Mouse (Mus musculus) kidney, postnatal 4 days (tissue): Measurements from ENCODE around the gene Plcb4.

Experiments
- DNase-seq, 2 experiments: peaks; one replicate each; pipeline ENCODE4 v3.0.0; 2021; ENCODE audit warnings: mixed read lengths in 2 of 2

Gene Plcb4

DNA sequence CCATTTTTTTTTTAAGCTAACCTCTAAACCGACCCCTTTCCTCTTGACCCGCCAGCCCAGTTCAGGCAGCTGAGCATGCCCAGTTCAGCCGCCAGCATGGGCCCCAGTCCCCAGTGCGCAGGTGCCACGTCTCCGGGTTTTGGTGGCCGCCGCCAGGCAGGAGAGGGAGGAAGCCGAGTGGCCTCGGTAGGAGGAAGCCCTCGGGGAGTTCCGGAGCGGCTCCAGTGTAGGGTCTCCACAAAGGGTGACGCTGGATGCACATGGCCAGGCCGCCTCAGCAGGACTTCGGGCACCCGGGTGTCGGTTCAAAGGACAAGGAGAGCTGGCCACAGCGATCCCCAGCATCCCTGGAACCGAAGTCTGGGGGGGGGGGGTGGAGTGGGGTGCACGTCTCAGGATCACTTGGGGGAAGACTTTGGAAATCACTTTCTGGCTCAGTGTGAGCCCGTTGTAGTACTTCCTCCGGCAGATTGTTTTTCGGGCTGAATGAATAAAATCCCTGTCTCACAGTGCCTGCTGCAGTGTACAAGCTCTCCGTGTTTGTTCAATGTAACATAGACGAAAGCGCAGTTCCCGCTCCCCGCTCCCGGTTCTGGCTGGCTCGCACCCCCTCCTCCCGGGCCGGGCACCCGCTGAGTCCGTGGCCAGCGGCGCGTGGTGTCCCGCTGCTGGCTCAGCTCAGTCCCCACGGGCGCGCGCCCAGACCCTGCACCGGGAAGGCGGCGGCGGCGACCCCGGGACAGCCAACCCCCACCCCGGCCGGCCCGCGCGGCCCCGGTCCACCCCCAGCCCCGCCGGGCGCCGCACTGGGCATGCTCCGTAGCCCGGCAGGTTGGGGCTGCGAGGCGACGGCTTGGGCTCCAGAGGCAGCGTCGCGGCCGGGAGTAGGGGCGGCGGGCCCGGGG lies at the start of gene Plcb4:
Gene Plcb4, plus strand, starts transcription at position 526 of the 905 bp plus-strand sequence.
- peak; percentile 88 to 93 for DNase-seq

DNA sequence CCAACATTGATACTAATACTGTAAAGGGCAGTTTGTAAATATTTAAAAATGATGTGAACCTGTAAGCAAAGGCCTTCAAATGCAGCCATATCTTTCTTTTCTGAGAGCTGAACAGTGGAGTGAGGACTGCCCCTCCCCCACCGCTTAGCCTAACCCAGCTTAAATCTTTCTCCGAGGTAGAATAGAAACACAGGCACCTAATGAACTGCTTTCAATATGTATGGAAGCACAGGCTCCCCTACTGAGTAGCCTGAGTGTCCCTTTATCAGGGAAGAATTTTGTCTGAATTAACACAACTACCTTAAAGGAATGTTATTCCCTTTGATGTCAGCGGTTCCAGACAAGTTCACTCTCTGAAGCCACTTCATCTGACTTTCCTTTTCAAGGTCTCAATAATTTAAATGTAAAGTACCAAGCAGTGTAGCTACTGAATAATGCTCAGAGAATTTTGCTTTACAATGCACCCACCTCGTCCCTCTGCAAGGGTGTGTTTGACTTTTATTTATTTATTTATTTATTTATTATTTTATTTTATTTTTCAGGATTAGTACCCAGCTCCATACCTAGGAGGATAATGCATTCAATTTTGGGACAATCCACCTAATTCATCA lies 44.1 kb upstream of the Plcb4 start:
- DNase-seq: peak in 1 of 2 experiments; percentile 2

- no peak for DNase-seq
Measured at GRCm38 (mm10) chr2:135616090-135616489, 42.7 kb upstream of the Plcb4 start.

DNA sequence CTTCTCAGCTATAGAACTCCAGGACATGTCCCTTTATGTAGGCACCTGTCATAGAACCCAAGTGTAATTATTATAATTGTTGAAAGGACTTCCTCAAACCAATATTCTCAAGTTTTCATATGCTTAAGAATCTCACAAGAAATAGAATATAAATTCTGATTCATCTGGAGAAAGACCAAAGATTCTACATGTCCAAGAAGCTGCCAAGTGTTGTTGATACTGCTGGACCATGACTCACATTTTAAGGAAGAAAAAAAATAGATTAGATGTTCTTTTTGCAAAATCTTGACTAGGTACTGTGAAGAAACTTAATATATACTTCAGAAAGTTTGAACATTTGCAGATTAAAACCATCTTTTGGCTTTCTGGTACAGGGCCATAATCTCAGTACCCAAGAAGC lies 40.3 kb upstream of the Plcb4 start:
- no peak for DNase-seq

DNA sequence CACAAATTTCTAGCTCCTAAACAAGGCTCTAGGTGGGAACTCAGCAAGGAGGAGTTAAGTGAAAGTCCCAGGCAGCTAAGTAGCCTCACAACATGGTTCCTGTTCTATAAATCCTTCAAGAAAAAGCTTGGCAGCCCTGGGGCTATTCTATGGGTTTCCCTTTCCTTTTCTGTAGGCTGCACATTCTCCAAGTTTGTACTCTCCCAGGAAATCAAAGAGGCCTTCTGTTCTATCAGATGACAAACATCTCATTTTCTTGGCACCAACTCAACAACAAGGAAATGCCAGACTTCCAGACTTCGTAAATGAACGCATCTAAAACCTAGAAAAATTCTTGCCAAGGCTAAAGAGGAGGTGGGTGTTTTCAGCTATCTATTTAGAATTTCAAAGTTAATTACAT lies 38.9 kb upstream of the Plcb4 start:
- no peak for DNase-seq

- no peak for DNase-seq
Measured at GRCm38 (mm10) chr2:135627821-135628220, 31.0 kb upstream of the Plcb4 start.

- DNase-seq: no peak
Measured at GRCm38 (mm10) chr2:135637227-135637626, 21.6 kb upstream of the Plcb4 start.

DNA sequence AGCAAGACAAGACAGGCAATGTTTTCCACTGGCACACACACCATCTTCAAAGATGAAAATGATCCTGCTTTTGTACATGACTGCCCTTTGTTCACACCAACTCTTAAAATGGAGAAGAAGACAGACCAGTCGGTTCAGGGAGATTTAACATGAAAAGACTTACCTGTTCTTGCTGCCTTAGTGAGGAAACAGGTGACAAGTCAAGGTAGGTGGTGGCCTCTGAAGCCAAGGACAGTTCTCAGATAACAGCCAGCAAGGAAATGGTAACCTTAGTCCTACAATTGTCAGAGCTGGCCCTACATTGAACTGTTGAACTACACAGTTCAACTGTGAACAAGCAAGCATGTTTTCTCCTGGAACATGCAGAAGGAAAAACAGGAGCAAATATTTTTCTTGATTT lies 17.8 kb upstream of the Plcb4 start:
- no peak for DNase-seq

- DNase-seq: no peak
Measured at GRCm38 (mm10) chr2:135641636-135642035, 17.2 kb upstream of the Plcb4 start.

DNA sequence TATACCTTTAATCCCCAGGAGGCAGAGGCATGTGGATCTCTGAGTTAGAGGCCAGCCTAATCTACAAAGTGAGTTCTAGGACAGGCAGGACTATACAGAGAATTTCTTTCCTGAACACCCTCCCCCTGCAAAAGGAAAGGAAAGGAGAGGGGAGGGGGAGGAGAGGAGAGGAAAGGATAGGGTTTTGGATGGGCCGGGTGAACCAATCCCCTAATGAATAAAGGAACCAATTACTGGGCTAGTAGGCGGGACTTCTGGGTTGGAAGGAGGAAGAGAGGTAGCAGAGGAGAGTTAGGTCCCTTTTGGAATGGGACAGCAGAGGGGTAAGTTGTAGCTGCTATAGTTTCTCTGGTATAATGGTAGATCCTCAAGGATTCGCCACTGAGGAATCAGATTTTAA lies 12.6 kb upstream of the Plcb4 start:
- DNase-seq: no peak

GRCm38 (mm10) chr2:135646654-135647053 lies 12.2 kb upstream of the Plcb4 start:
- no peak for DNase-seq

GRCm38 (mm10) chr2:135647985-135648384 lies 10.8 kb upstream of the Plcb4 start:
- DNase-seq: no peak

DNA sequence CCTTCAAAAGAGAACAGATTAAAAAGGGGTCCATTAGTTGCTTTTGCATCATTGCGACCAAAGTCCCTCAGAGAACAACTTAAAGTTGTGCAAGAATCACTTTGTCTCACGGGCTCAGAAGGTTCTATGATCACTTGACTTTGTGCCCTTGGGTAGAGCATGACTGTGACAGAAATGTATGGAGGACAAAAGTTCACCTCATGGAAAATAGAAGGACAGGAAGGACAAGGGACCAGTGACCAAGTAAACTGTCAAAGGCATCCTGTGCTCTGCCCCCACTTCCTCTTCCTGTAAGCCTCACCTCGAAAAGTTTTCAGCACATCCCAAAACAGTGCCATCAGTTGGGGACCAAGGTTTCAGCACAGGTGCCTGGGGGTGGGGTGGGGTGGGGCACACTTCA lies 7.9 kb upstream of the Plcb4 start:
- DNase-seq: no peak

DNA sequence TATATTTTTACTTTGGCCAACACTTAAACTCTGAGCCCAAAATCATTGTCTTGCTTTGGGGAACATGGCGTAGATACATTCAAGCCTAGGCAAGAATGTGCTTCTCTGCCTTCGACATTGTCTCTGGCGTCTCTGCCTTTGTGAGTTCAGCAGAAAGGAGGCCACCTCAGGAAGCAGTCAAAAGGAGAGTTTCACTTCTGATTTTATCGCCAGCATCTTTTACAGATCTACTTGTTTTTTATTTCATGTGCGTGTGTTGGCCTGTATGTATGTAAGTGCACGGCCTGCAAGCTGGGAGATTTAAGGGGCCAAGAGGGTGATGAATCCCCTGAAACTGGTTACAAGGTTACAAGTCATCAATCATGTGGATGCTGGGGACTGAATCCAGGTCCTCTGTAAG lies 6.8 kb upstream of the Plcb4 start:
- DNase-seq: no peak

- no peak for DNase-seq
Measured at GRCm38 (mm10) chr2:135652451-135652850, 6.4 kb upstream of the Plcb4 start.

- DNase-seq: no peak
Measured at GRCm38 (mm10) chr2:135655948-135656347, 2.9 kb upstream of the Plcb4 start.

GRCm38 (mm10) chr2:135656586-135656985 lies 2.2 kb upstream of the Plcb4 start:
- DNase-seq: no peak

- peak; percentile 71 to 80 for DNase-seq
Measured at GRCm38 (mm10) chr2:135659391-135660180, 775 bp downstream of the Plcb4 start.

DNA sequence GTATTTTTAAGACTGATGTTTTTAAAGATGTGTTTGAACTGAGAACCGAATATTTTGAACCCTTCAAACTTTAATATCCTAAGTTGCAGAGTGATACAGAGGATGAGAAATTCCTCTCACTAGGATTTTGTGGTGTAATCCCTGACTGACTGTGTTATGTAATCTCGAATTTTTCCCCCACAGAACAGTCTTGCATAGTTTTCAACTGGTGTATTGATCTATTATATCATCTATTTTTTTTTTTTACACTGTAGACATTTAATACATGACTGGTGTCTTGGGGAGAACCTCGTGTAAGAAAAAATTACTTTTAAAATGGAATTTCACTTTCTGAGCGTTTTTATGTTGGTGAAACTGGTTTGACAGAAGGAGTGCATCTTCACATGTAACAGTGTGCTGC lies 2.0 kb downstream of the Plcb4 start:
- no peak for DNase-seq

DNA sequence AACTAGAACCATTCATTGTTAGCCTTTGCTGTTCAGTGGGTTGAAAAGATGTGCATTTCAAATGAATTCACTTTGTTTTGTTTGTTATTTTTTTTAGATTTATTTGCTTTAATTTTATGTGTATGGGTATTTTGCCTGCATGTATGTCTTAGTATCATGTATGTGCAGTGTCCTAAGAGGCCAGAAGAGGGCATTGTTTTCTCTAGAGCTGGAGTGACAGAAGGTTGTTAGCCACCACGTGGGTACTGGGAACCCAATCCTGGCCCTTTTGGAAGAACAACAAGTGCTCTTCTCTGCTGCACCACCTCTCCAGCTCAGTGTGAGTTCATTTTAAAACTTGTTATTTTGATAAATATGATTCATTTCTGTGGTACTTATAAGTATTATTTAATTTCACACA lies 5.0 kb downstream of the Plcb4 start:
- no peak for DNase-seq

DNA sequence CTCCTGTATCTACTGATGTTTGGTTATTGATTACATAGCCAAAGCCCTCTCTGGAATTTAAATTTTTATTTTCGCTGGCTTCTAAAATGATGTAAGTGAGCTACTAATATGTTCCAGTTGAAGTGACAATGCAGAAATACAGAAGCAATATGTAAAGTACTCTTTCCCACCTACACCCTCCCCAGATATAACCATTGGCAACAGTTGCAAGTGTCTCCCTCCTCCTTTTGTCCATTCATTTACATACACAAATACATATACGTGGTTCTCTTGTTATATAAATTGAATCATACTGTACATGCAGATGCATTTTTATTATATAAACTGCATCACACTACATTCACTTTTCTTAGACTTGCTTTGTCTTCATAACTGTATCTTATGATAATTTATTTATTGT lies 8.7 kb downstream of the Plcb4 start:
- DNase-seq: no peak

DNA sequence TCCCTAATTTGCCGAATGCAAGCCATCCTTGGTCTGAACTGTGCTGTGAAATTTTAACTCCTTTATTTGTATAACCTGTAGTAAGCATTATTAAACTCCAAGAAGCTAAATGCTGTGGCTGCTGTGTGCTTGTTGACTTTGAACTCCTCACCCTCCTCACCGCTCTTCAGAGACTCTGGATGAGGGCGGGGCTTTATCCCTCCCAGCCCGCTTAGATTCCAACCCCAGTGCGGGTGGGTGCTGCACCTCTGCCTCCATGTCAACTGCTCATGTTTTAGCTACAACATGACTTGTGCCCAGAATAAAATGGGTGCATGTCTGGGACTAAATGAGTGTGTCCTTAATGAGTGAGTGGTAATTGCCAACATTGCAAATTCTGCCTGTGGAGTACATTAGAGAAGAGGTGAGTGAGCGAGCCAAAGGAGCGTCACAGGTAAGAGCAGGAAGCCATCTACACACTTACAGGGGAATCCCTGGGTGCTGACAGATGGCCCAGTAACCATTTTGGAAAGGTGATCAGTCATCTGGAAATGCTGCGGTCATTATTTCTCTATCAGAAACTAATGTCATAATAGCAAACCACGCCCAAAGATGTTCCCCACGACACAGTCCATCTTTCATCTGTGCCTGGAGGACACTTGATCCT lies 13.8 kb downstream of the Plcb4 start:
- DNase-seq: no peak

GRCm38 (mm10) chr2:135673649-135674048 lies 14.8 kb downstream of the Plcb4 start:
- DNase-seq: no peak
